Mouse (Mus musculus): ENCODE measurements around the gene Mrap. TPM values are rescaled to one million over a fixed set of nuclear protein-coding genes. Genes with fewer than 3 reads are reported as not detected.

The Mrap gene
- total and polyA plus RNA-seq, 2 experiments from 2014 or later, result 49.8 to 57.5 TPM

DNA sequence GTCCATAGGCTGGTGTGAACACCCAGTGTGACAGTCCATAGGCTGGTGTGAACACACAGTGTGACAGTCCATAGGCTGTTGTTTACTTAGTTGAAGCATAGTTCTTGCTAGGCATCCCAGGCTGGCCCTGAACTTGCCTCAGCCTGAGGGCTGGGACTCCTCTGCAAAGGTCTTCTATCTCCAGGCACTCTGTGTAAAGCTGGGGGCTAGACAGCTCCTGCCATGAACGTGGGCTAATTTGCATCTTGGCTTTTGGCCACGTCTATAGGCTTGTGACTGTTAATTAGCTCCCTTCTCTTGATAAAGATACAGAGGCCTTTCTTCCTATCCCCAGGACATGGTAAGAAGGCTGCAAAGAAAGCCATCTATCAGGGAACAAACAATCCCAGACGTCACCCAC, 21.3 kb downstream of the Mrap start:
- no peak for TF ChIP-seq CTCF (IDR thresholded peaks at IDR 0.05; ENCODE audit: low read depth)
- no peak for TF ChIP-seq EP300 (IDR thresholded peaks at IDR 0.05; ENCODE audit: low read depth)
- Histone ChIP-seq H3K9me3 (replicated peaks; ENCODE audit: control insufficient read depth, low read length) (no peaks in the 10 kb centered on the region), H3K4me3 (ENCODE audit: low read depth, low read length) (no peak overlapping the region), H3K4me2 (ENCODE audit: low read depth, low read length) (no peak overlapping the region), H3K36me3 (replicated peaks; ENCODE audit: control insufficient read depth, insufficient read depth, low read length) (peaks cover 62% of the 10 kb centered on the region), H3K27ac (ENCODE audit: low read depth) (no peak overlapping the region), H3K9ac (replicated peaks; ENCODE audit: low read depth, low read length) (no peak overlapping the region), H3K4me1 (ENCODE audit: control insufficient read depth, insufficient read depth) (peaks cover 10% of the 10 kb centered on the region; the same call in 1 of the 2 replicates), H3K27me3 (ENCODE audit: control insufficient read depth, insufficient read depth, low read length) (no peaks in the 10 kb centered on the region)
- WGBS, result 62% methylated on average over 3 of the region's 3 CpGs
- ATAC-seq (ENCODE audit: insufficient read depth, low read depth) (no peak), DNase-seq (ENCODE audit: low spot score) (no peak)

GRCm38 (mm10) chr16:90760515-90760914, 22.5 kb downstream of the Mrap start:
- H3K4me1 ChIP-seq (ENCODE audit: control insufficient read depth, insufficient read depth), result peaks cover 10% of the 10 kb centered on the region; the same call in 1 of the 2 replicates
- no peak overlapping the region for H3K27ac ChIP-seq (ENCODE audit: low read depth)
- WGBS, result 20% methylated on average over 4 of the region's 4 CpGs
- TF ChIP-seq EP300 (IDR thresholded peaks at IDR 0.05; ENCODE audit: low read depth) (no peak), CTCF (IDR thresholded peaks at IDR 0.05; ENCODE audit: low read depth) (no peak)
- no peak overlapping the region for H3K4me2 ChIP-seq (ENCODE audit: low read depth, low read length)
- DNase-seq (ENCODE audit: low spot score) (peak; percentile 27), ATAC-seq (ENCODE audit: insufficient read depth, low read depth) (peak; percentile 82)
- H3K9ac ChIP-seq (replicated peaks; ENCODE audit: low read depth, low read length), result no peak overlapping the region
- no peaks in the 10 kb centered on the region for H3K9me3 ChIP-seq (replicated peaks; ENCODE audit: control insufficient read depth, low read length)
- peaks cover 58% of the 10 kb centered on the region for H3K36me3 ChIP-seq (replicated peaks; ENCODE audit: control insufficient read depth, insufficient read depth, low read length)
- H3K4me3 ChIP-seq (ENCODE audit: low read depth, low read length), result no peak overlapping the region
- H3K27me3 ChIP-seq (ENCODE audit: control insufficient read depth, insufficient read depth, low read length), result no peaks in the 10 kb centered on the region

DNA sequence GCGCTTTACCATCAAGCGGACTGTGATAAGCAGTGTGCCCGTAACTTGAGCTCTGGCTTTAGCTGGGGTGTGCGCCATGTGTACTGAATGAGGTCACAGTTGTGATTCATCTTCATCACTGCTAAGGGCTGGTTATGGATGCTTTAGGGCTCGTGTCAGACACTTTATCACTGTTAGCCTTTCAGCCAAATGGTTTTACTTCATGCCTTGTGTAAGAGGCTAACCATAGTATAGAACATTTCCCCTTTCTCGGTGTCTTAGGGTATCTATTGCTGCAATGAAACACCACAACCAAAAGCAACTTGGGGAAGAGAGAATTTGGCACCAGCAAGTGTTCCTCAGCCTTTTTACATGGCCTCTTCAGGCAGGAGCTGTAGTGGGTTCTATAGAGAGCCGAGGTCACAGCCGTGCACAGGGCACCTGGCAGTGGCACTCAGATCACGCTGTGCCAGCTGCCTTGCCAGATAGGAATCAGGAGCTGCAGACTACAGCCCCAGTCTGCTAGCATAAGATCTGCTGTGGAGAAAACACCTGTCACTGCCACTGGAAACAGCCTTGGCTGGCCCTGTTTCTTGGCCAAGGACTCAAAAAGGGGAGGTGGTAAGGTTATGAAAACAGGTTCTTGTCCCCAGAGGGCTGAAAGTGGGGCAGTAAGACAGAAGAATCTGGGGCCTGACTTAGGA, 27.3 kb downstream of the Mrap start:
- H3K36me3 ChIP-seq (replicated peaks; ENCODE audit: control insufficient read depth, insufficient read depth, low read length), result peaks cover 79% of the 10 kb centered on the region
- ATAC-seq (ENCODE audit: insufficient read depth, low read depth) (no peak), DNase-seq (ENCODE audit: low spot score) (no peak)
- no peak overlapping the region for H3K4me3 ChIP-seq (ENCODE audit: low read depth, low read length)
- H3K27ac ChIP-seq (ENCODE audit: low read depth), result no peak overlapping the region
- no peaks in the 10 kb centered on the region for H3K9me3 ChIP-seq (replicated peaks; ENCODE audit: control insufficient read depth, low read length)
- H3K4me2 ChIP-seq (ENCODE audit: low read depth, low read length), result no peak overlapping the region
- H3K9ac ChIP-seq (replicated peaks; ENCODE audit: low read depth, low read length), result no peak overlapping the region
- H3K27me3 ChIP-seq (ENCODE audit: control insufficient read depth, insufficient read depth, low read length), result no peaks in the 10 kb centered on the region
- peaks cover 6% of the 10 kb centered on the region; the same call in 1 of the 2 replicates for H3K4me1 ChIP-seq (ENCODE audit: control insufficient read depth, insufficient read depth)
- no peak for TF ChIP-seq CTCF (IDR thresholded peaks at IDR 0.05; ENCODE audit: low read depth)
- no peak for TF ChIP-seq EP300 (IDR thresholded peaks at IDR 0.05; ENCODE audit: low read depth)
- 82% methylated on average over 9 of the region's 9 CpGs for WGBS

DNA sequence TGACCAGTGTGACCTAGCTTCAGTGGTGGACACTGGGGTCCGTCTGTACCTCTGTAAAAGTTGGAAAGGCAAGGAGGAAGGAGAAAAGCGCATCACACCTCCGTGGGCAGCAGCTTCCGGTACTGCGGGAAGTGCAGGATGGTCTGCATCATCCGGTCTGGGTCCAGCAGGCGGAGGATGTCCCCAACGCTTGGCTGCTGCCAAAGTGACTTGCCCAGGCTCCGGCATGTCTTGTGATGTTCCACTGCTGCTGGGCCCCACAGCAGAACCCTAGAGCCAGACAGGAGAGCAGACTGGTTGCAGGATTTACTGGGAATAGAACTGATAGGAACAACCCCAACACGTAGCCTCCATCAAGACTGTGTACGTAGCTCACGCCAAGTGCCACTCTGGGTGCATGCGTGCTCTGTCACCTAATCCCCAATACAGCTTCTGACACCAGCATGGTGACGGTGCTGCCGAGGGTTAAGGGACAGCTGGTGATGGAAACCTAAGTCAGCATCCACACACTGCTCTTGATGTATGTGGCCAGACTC, 29.0 kb downstream of the Mrap start:
- no peak for ATAC-seq (ENCODE audit: insufficient read depth, low read depth)
- no peak overlapping the region for H3K27ac ChIP-seq (ENCODE audit: low read depth)
- no peak for TF ChIP-seq EP300 (IDR thresholded peaks at IDR 0.05; ENCODE audit: low read depth)
- no peak for TF ChIP-seq CTCF (IDR thresholded peaks at IDR 0.05; ENCODE audit: low read depth)
- H3K27me3 ChIP-seq (ENCODE audit: control insufficient read depth, insufficient read depth, low read length), result no peaks in the 10 kb centered on the region
- no peak for DNase-seq (ENCODE audit: low spot score)
- H3K36me3 ChIP-seq (replicated peaks; ENCODE audit: control insufficient read depth, insufficient read depth, low read length), result peaks cover 88% of the 10 kb centered on the region
- H3K4me1 ChIP-seq (ENCODE audit: control insufficient read depth, insufficient read depth), result no peaks in the 10 kb centered on the region
- H3K9ac ChIP-seq (replicated peaks; ENCODE audit: low read depth, low read length), result no peak overlapping the region
- 94% methylated on average over 15 of the region's 15 CpGs for WGBS
- H3K4me3 ChIP-seq (ENCODE audit: low read depth, low read length), result no peak overlapping the region
- no peaks in the 10 kb centered on the region for H3K9me3 ChIP-seq (replicated peaks; ENCODE audit: control insufficient read depth, low read length)
- no peak overlapping the region for H3K4me2 ChIP-seq (ENCODE audit: low read depth, low read length)

DNA sequence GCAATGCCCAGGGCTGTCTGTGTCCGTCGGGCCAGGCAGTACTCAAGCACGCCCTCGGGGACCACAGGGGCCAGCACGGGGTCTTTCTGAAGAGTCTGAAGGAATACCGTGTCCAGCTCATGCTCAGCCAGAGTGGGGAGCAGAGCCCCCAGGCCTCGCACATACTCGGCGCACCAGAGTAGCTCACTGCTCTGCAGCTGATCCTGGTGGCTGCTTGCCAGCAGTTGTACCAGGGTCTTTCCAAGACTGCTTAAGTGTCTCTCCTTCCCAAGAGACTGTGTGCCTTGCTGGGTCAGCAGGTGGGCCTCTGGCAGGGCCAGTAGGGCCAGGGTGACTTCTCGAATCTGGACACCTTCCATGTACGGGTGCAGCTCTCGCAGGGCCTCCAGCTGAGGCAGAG, 36.2 kb downstream of the Mrap start:
- peaks cover 98% of the 10 kb centered on the region for H3K36me3 ChIP-seq (replicated peaks; ENCODE audit: control insufficient read depth, insufficient read depth, low read length)
- H3K27ac ChIP-seq (ENCODE audit: low read depth), result no peak overlapping the region
- no peaks in the 10 kb centered on the region for H3K4me1 ChIP-seq (ENCODE audit: control insufficient read depth, insufficient read depth)
- WGBS, result 92% methylated on average over 12 of the region's 12 CpGs
- no peaks in the 10 kb centered on the region for H3K9me3 ChIP-seq (replicated peaks; ENCODE audit: control insufficient read depth, low read length)
- H3K9ac ChIP-seq (replicated peaks; ENCODE audit: low read depth, low read length), result no peak overlapping the region
- no peak for TF ChIP-seq EP300 (IDR thresholded peaks at IDR 0.05; ENCODE audit: low read depth)
- no peak for TF ChIP-seq CTCF (IDR thresholded peaks at IDR 0.05; ENCODE audit: low read depth)
- DNase-seq (ENCODE audit: low spot score) (no peak), ATAC-seq (ENCODE audit: insufficient read depth, low read depth) (no peak)
- H3K4me2 ChIP-seq (ENCODE audit: low read depth, low read length), result no peak overlapping the region
- no peaks in the 10 kb centered on the region for H3K27me3 ChIP-seq (ENCODE audit: control insufficient read depth, insufficient read depth, low read length)
- no peak overlapping the region for H3K4me3 ChIP-seq (ENCODE audit: low read depth, low read length)

Data from heart, postnatal 0 days (tissue).